Mouse (Mus musculus) CD4-positive helper T cell, adult 2 months (primary cell): ENCODE measurements around the gene Ccnl2.

Source experiments
- DNase-seq: peaks from one replicate; pipeline ENCODE4 v3.0.0-alpha.2; 2012; ENCODE audit warnings: low read depth, missing footprints, low spot score

Gene Ccnl2

GRCm38 (mm10) chr4:155790021-155790489 lies 22.2 kb upstream of the Ccnl2 start, which contains the start of gene Ankrd65:
TSS of gene Ankrd65 (plus strand) at chr4:155790439.
- DNase-seq, result no peak

GRCm38 (mm10) chr4:155790650-155791161 lies 21.6 kb upstream of the Ccnl2 start:
- no peak for DNase-seq

- no peak for DNase-seq
Observed at GRCm38 (mm10) chr4:155791240-155791933, 20.9 kb upstream of the Ccnl2 start.

DNA sequence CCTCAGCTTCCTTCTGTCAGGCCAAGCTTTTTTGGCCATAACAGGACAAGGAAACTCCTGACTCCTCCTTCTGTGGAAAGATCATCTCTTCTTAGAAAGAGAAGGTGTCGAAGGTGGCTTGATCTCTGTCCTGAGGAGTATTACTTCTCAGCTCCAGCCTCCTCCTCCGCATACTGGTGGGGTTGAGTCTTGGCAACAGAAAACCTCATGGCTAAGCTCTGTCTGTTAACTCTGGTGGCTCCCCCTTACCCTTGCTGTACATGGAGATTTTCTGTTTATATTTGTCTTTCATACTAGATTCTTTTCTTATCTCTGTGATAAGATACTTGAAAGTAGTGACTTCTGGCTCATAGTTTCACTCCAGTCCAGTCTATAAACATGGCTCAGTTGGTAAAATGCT lies 18.6 kb upstream of the Ccnl2 start:
- no peak for DNase-seq

DNA sequence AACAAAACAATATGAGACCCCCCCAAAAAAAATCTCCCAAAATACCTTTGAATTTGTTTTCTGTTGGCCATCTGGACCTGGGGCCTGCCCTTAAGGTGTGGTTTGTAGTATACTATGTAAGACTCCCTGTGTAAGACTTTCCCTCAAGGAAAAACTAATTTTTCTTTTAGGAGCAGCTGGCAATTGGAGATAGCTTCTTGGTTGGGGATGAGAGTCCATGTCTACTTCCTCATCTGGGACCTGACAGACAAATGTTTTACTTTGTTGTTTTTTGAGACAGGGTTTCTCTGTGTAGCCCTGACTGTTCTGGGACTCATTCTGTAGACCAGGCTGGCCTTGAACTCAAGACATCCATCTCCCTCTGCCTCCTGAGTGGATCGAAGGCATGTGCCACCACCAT lies 10.2 kb upstream of the Ccnl2 start:
- DNase-seq, result no peak

- peak; percentile 65 for DNase-seq
Observed at GRCm38 (mm10) chr4:155802741-155803339, 9.4 kb upstream of the Ccnl2 start, which contains the start of gene Mrpl20. TSS of gene Mrpl20 (plus strand) at chr4:155802878.

- DNase-seq, result peak; percentile 94
Observed at GRCm38 (mm10) chr4:155803340-155804041, 8.8 kb upstream of the Ccnl2 start.

DNA sequence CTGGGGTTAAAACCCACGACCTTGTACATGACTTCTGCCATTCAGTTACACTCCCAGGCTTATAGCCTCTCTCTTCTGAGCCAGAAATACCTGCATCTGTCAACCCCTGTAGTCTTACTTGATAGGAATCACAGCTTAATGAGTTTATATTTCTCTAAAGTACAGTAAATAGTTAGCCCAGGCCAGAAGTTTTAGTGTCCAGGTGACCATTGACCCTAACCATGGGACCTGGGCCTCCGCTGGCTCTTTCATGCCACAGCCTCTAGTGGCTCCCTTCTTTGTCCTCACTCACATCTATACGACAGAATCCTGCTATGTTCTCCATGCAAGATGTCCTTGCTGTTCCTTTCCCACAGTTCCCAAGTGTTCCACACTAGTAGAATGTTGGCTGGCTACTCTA lies 4.4 kb upstream of the Ccnl2 start:
- no peak for DNase-seq

GRCm38 (mm10) chr4:155812665-155813181 lies 434 bp downstream of the Ccnl2 start:
- peak; percentile 45 for DNase-seq

- DNase-seq, result no peak
Observed at GRCm38 (mm10) chr4:155817533-155817932, 5.2 kb downstream of the Ccnl2 start.

GRCm38 (mm10) chr4:155821025-155821424 lies 8.7 kb downstream of the Ccnl2 start:
- DNase-seq, result peak; percentile 54

DNA sequence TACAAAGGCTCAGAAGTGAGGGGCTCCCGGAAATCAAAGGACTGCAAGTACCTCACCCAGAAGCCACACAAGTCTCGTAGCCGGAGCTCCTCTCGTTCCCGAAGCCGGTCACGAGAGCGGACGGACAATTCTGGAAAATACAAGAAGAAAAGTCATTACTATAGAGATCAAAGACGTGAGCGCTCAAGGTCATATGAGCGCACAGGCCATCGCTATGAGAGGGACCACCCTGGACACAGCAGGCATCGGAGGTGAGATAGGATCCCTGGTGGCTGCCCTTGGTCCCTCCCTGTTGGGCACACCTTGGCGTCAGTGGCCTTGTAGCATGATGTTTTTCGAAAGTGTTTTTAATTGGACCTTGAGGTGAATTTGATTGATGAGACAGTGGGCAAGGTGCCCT lies 11.2 kb downstream of the Ccnl2 start:
- no peak for DNase-seq

DNA sequence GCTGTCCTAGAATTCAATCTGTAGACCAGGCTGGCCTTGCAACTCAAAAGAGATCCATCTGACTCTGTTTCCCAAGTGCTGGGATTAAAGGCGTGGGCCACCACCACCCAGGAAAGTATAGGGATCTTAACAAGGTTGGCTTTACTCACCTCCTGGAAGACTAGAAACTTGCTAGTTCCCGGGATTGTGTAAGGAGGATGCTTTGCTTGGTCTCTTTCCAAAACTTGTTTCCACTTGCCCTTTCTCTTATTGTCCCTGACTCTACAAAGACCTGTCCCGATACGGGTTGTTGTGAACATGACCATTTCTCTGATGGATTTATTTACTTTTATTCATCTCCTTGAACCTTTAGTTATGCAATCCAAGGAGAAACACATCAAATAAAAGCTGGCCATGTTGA lies 17.6 kb downstream of the Ccnl2 start:
- DNase-seq, result no peak

- DNase-seq, result peak; percentile 23
Observed at GRCm38 (mm10) chr4:155830596-155830995, 18.3 kb downstream of the Ccnl2 start.

DNA sequence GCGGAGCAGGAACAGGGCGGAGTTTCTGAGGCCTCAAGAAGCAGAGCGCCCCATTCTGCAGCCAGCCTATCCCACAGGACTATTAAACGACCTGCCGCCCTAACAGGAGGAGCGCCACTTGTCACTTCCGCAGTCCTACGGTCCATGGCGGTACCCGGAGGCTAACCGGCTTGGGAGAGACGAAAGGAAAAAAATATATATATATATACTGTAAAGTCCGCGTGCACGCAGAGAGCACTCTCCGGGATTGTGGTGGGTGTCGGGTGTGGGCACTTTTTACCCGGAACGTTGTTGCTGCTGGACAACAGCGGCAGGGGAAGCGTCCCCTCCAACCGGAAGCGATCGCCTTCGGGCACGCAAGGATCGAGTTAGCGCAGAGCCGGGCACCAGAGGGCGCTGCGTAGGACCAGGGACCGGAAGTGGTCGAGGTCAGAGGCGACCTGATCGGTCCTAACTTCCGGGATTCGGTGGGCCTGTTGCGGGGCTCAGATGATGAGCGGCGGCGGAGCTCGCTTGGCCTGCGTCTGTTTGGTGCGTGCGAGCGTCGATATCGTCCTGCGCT lies 19.0 kb downstream of the Ccnl2 start, which contains the start of gene Aurkaip1:
Gene Aurkaip1, plus strand, starts transcription at position 68 of the 562 bp plus-strand sequence.
- DNase-seq, result peak; percentile 91

GRCm38 (mm10) chr4:155831831-155832230 lies 19.5 kb downstream of the Ccnl2 start:
- no peak for DNase-seq

DNA sequence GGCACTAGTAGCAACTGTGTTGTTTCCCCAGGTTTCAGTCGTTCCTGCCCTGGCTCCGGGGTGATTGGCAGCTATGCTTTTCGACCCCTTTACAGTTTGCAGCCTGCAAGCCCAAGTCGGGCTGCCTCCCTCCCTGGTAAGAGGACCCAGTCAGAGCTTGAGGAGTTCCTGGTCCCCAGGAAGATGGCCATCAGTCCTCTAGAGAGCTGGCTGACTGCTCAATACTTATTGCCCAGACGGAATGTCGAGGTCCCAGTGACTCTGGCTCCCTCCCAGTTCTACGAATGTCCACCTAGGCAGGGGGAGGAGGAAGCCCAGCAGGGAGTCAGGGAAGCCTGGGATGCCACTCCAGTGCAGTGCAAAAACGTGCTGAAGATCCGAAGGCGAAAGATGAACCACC lies 20.0 kb downstream of the Ccnl2 start:
- DNase-seq, result no peak

DNA sequence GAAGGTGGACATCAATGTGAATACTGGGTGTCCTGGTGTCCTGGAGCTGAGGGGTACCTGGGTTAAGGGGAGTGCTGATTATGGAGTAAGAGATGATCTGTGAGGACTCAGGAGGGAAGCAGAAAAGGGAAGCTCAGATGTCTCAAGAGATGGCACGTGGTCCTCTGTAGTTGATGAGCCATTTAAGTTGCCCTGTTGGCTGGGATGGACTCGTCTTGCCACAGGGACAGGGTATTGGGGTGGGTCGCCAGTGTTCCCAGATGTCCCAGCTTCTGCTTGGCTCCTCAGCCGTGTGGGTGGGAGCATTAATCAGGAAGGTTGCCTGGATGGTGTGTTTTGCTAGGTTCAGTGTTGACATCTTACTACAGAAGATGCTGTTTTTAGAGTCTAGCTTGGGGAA lies 20.9 kb downstream of the Ccnl2 start:
- no peak for DNase-seq

- peak; percentile 78 for DNase-seq
Observed at GRCm38 (mm10) chr4:155833836-155834235, 21.5 kb downstream of the Ccnl2 start.

GRCm38 (mm10) chr4:155837404-155838010 lies 25.2 kb downstream of the Ccnl2 start:
- no peak for DNase-seq
